Mouse (Mus musculus) gastrocnemius, adult 2 months (tissue): Measurements from ENCODE around the gene Naa50. TPM values are rescaled to one million over a fixed set of nuclear protein-coding genes. Genes with fewer than 3 reads are reported as not detected.

Experiments
- DNase-seq: peaks from one replicate; pipeline ENCODE4 v3.0.0; 2022
- H3K27ac ChIP-seq: fragments of 200-600 bp; 2 replicates; pipeline ENCODE4 v1.8.1; 2022; ENCODE audit warnings: mild to moderate bottlenecking
- H3K4me3 ChIP-seq: fragments of 200-600 bp; 2 replicates; pipeline ENCODE4 v1.8.1; 2022; ENCODE audit warnings: mild to moderate bottlenecking, moderate library complexity
- CTCF ChIP-seq: fragments of 200-600 bp; IDR thresholded peaks from 2 replicates; pipeline ENCODE4 v1.8.1; 2022; ENCODE audit warnings: antibody characterized with exemption, mild to moderate bottlenecking, moderate library complexity
- intact Hi-C: fragments of 180-260 bp; cut with DNase I; formaldehyde crosslinking; loops from one replicate; pipeline ENCODE4 v1.15.1; 2025
- long read RNA-seq, 2 experiments: library from polyadenylated mRNA; stranded (forward); transcript quantifications; one replicate each; pipeline ENCODE4 v2.0.0; 2021
- total RNA-seq, 2 experiments: library from RNA; stranded (reverse); gene quantifications; 2 replicates each; pipeline ENCODE4 v1.2.3; 2021

Gene Naa50
- total RNA-seq = 100 to 1,000 TPM; 181 to 195 TPM
- long read RNA-seq, experiment 1, full-length matches to known transcripts = 162 of 189 reads
- long read RNA-seq, experiment 1, partial matches to known transcripts = 4 of 189 reads
- long read RNA-seq, experiment 1, other reads (novel, unspliced or antisense) = 23 of 189 reads
- long read RNA-seq, experiment 2, full-length matches to known transcripts = 217 of 246 reads
- long read RNA-seq, experiment 2, partial matches to known transcripts = 24 of 246 reads
- long read RNA-seq, experiment 2, other reads (novel, unspliced or antisense) = 5 of 246 reads

- peak; percentile 94 for DNase-seq
- TF ChIP-seq CTCF = no peak
- peak within 1 kb of the TSS; percentile 97 for H3K27ac ChIP-seq
- H3K4me3 ChIP-seq = peak within 1 kb of the TSS; percentile 80
- intact Hi-C loops = loop anchor here (2.0 to 10.0 kb wide), 4 partner anchors 33 to 225 kb away; partner anchors contain the start of gene Usf3
These were observed at the start of gene Naa50, which contains the start of gene Atp6v1a for GRCm38 (mm10) chr16:44139536-44140185. Naa50 (plus strand) TSS chr16:44139830. Atp6v1a (minus strand) TSS chr16:44139705.

- intact Hi-C loops = no loop called here
- H3K27ac ChIP-seq = no peak overlapping the region
- DNase-seq = no peak
- TF ChIP-seq CTCF = no peak
- H3K4me3 ChIP-seq = no peak overlapping the region
These were observed 40.3 kb upstream of the Naa50 start for GRCm38 (mm10) chr16:44099377-44099776.

DNA sequence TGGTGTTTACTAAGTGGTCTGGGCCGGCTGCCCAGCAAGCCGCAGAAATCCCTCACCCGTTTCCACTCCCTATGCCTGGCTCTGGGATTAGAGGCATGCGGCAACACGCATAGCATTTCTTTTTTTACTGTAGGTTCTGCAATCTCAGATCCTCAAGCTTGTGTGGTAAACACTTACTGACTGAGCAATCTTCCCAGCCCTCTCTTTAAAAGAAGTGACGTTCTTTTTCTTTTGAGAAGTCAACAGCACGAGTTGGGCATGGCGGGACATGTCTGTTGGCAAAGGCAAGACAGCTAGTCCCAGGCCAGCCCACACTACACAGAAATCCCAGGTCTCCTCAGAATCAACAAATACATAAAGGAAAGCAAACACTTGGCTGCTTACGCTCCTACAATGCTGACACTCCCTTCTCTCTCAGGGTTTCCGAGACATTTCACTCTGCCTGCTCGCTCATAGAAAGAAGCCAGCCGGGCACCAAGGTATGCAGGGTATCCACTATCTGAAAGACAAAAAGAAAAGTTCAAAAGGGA is 38.4 kb upstream of the Naa50 start:
- intact Hi-C loops = no loop called here
- no peak overlapping the region for H3K27ac ChIP-seq
- no peak for TF ChIP-seq CTCF
- H3K4me3 ChIP-seq = no peak overlapping the region
- DNase-seq = no peak

GRCm38 (mm10) chr16:44102925-44103324 is 36.7 kb upstream of the Naa50 start:
- peak; percentile 32; the same call in 1 of the 2 replicates for TF ChIP-seq CTCF
- DNase-seq = no peak
- Histone ChIP-seq H3K4me3 (no peak overlapping the region), H3K27ac (no peak overlapping the region)
- intact Hi-C loops = no loop called here

DNA sequence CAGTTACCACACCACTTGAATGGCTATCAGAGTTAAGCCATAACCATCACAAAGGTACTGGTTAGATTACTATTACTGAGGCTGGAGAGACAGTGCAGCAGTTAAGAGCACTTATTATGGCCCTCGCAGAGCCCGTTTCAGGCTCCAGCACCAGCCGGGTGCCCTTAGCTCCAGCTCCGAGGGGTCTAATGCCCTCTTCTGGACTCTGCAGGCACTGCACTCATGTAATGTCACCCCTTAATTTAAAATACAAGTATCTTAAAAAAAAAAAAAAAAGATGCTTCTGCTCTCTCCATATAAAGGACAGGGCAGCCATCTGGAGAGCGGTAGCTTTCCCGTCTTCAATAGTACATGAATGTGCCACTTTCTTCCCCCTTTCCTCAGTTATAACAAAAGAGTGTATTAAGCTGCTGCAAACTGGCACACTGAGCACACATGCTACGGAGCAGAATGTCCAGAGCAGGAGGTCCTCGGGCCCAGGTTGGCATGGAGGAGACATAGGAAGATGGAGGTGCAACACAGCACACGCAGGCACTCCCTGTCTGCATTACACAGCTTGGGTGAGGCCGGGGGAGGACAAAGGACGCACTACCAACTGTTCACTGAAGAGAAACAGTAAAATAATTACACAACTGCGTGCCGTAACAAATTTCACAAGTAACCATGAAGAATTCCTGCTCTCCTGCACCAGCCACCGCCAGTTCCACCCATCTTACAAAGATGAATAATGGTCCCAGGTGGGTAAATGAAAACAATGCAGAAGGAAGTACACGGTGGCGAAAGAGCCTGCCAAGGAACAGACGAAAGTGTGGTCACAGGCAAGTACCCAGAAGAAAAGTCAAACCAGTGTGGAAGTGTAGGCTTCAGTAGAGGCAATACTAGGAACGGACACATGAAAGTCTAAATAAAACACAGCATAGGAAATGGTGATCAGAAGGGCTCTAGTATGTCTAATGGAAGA is 35.5 kb upstream of the Naa50 start:
- no peak overlapping the region for H3K4me3 ChIP-seq
- DNase-seq = no peak
- TF ChIP-seq CTCF = peak; percentile 29; the same call in 1 of the 2 replicates
- no peak overlapping the region for H3K27ac ChIP-seq
- intact Hi-C loops = no loop called here

DNA sequence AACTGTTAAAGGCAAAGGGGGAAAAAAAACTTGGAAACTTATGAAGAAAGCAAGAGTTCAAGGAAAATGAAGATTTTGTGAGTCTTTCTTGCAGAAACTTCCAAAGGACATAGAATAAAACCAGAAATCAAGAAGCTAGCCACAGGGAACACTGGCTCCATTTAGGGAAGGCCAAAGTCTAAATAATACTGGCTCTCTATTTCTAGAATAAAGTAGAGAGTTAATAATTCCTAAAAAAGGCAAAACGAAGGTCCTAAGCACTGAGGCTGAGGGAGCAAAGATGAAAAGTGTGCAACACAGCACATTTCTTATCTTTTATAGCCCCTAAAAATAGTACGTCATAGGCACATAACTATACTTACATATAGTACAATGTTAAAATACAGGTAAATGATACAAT is 34.4 kb upstream of the Naa50 start:
- TF ChIP-seq CTCF = no peak
- DNase-seq = no peak
- Histone ChIP-seq H3K27ac (no peak overlapping the region), H3K4me3 (no peak overlapping the region)
- intact Hi-C loops = no loop called here

GRCm38 (mm10) chr16:44109002-44109401 is 30.6 kb upstream of the Naa50 start:
- no peak for DNase-seq
- Histone ChIP-seq H3K4me3 (no peak overlapping the region), H3K27ac (peak overlapping the region; percentile 31; the same call in 1 of the 2 replicates)
- intact Hi-C loops = no loop called here
- no peak for TF ChIP-seq CTCF

- DNase-seq = no peak
- H3K27ac ChIP-seq = peak overlapping the region; percentile 81
- intact Hi-C loops = loop anchor here (10.0 kb wide), 1 partner anchor 245 kb away; no protein-coding TSS in a partner anchor
These were observed 19.7 kb upstream of the Naa50 start for GRCm38 (mm10) chr16:44119753-44120501.

DNA sequence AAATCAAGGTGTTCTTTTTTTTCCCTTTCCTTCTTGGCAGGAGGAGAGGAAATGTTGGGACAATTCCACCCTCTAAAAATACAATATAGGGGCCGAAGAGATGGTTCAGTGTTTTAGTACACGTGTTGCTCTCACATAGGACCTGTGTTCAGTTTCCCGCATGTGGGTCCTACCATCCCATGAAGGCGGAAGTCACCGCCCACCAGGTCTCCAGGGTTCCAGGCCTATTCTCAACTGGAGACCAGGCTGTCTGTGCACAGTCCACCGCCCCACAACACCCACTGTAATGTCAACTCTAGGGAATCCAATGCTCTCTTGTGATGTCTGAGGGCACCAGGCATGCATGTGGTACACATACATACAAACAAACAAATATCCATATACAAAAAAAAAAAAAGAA is 17.5 kb upstream of the Naa50 start:
- no peak for TF ChIP-seq CTCF
- peak overlapping the region; percentile 17; the same call in 1 of the 2 replicates for H3K4me3 ChIP-seq
- intact Hi-C loops = no loop called here
- peak overlapping the region; percentile 84 for H3K27ac ChIP-seq
- DNase-seq = no peak

More at GRCm38 (mm10) chr16:44119753-44120501, 19.7 kb upstream of the Naa50 start:
- no peak for TF ChIP-seq CTCF
- H3K4me3 ChIP-seq = peak overlapping the region; percentile 11

DNA sequence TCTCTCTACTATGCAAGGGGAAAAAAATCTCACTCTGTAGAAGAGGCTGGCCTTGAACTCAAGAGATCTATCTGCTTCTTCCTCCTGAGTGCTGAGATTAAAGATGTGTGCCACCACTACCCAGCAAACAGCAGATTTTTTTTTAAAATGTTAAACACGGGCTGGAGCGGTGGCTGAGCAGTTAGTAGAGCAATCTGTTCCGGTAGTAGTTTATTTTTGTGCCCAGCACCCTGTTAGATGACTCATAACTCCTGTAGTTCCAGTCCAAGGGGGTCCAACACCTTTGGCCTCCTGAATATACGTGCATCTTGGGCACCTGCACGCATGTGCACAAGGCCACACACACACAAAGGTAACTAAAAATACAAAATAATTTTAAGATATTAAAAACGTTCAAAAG is 17.1 kb upstream of the Naa50 start:
- intact Hi-C loops = no loop called here
- Histone ChIP-seq H3K4me3 (peak overlapping the region; percentile 24), H3K27ac (peak overlapping the region; percentile 84)
- no peak for DNase-seq
- TF ChIP-seq CTCF = no peak

- peak overlapping the region; percentile 24; the same call in 1 of the 2 replicates for H3K4me3 ChIP-seq
- TF ChIP-seq CTCF = no peak
- DNase-seq = no peak
- intact Hi-C loops = no loop called here
- peak overlapping the region; percentile 84 for H3K27ac ChIP-seq
These were observed 16.5 kb upstream of the Naa50 start for GRCm38 (mm10) chr16:44122982-44123725.
